Mouse (Mus musculus): ENCODE data around the gene Diablo. TPM values are rescaled to one million over a fixed set of nuclear protein-coding genes. Genes with fewer than 3 reads are reported as not detected.
A peak's percentile ranks its signal among the peaks of the same experiment; 100 is the strongest.

Gene Diablo
- polyA plus RNA-seq (2014; fragmentation: Nextera tagmentation; extraction: Ambion mirVana): 109 and 113 TPM in 2 replicates

- peak; percentile 99 for ATAC-seq (ENCODE audit: insufficient number of reproducible peaks, insufficient read depth, low FRiP score, low read depth)
- Histone ChIP-seq H3K4me3 (ENCODE audit: low read depth, low read length) (peak within 1 kb of the TSS; percentile 78), H3K36me3 (ENCODE audit: control insufficient read depth, insufficient read depth, low read length) (no peaks in the 10 kb centered on the region; the same call in 1 of the 2 replicates), H3K27ac (ENCODE audit: low read length) (no peak within 1 kb of the TSS), H3K4me1 (ENCODE audit: control insufficient read depth, insufficient read depth, low read length) (peaks cover 10% of the 10 kb centered on the region), H3K4me2 (replicated peaks; ENCODE audit: low read depth, low read length) (peak within 1 kb of the TSS; percentile 96), H3K27me3 (ENCODE audit: control insufficient read depth, insufficient read depth, low read length) (no peaks in the 10 kb centered on the region), H3K9ac (replicated peaks; ENCODE audit: low read depth, low read length) (peak within 1 kb of the TSS; percentile 66), H3K9me3 (ENCODE audit: control insufficient read depth, low read depth, low read length) (no peaks in the 10 kb centered on the region)
- WGBS: under 1% methylated on average over 80 of the region's 82 CpGs
Observed at GRCm38 (mm10) chr5:123523692-123524392, at the start of gene Diablo. Gene Diablo, minus strand, starts transcription at chr5:123524176.

GRCm38 (mm10) chr5:123573362-123573761 lies 49.4 kb upstream of the Diablo start:
- ATAC-seq (ENCODE audit: insufficient number of reproducible peaks, insufficient read depth, low FRiP score, low read depth): peak; percentile 47; the same call in 1 of the 2 replicates
- Histone ChIP-seq H3K27ac (ENCODE audit: low read length) (no peak overlapping the region), H3K36me3 (ENCODE audit: control insufficient read depth, insufficient read depth, low read length) (peaks cover 13% of the 10 kb centered on the region), H3K4me1 (ENCODE audit: control insufficient read depth, insufficient read depth, low read length) (0 out of 2 replicates have a peak, but pooled peaks cover 4% of the 10 kb centered on the region), H3K4me3 (ENCODE audit: low read depth, low read length) (peak overlapping the region; percentile 94; the same call in 1 of the 2 replicates), H3K4me2 (replicated peaks; ENCODE audit: low read depth, low read length) (peak overlapping the region; percentile 90), H3K27me3 (ENCODE audit: control insufficient read depth, insufficient read depth, low read length) (no peaks in the 10 kb centered on the region), H3K9ac (replicated peaks; ENCODE audit: low read depth, low read length) (no peak overlapping the region), H3K9me3 (ENCODE audit: control insufficient read depth, low read depth, low read length) (no peaks in the 10 kb centered on the region)
- WGBS: 56% methylated on average over 8 of the region's 8 CpGs

DNA sequence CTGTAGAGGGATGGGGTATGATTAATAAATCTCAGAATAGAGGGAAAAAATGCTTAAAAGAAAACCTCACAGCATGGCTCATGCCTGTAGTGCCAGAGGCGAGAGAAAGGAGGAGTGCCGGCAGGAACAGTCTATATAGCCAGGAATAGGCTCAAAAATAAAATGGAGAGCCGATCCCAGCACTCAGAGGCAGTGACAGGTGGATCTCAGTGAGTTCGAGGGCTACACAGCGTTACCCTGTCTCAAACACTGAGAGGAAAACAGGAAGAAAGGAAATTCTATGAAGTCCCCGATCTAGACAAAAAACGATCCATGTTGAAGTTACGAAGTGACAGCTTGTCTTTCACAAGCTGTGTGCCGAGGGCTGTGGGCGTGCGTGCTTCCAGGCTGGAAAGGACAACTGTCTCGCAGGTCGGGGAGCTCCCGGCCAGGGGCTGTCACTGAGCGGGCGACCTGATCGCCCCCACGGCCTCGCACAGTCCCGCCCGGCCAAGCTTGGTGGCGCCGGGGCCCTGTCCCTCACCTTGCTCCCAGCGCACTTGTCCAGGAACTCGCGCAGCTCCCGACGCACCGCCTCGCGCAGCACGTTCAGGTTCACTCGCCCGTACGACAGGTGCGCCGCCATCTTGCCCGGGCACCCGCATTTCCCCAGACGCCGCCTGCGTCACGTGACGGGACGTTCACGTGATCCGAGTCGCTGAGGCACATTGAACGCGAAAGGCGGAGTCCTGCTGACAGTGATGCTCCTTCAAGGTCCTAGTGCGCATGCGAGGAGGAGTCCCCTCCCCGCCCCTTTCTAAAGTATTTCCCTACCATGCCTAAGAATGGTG lies 48.6 kb upstream of the Diablo start, which contains the start of gene Vps33a:
Gene Vps33a, minus strand, starts transcription at position 682 of the 830 bp plus-strand sequence.
- no peak within 1 kb of the TSS for H3K27ac ChIP-seq (ENCODE audit: low read length)
- H3K4me2 ChIP-seq (replicated peaks; ENCODE audit: low read depth, low read length): peak within 1 kb of the TSS; percentile 90
- no peaks in the 10 kb centered on the region for H3K27me3 ChIP-seq (ENCODE audit: control insufficient read depth, insufficient read depth, low read length)
- ATAC-seq (ENCODE audit: insufficient number of reproducible peaks, insufficient read depth, low FRiP score, low read depth): peak; percentile 92
- H3K4me3 ChIP-seq (ENCODE audit: low read depth, low read length): peak within 1 kb of the TSS; percentile 94
- peaks cover 13% of the 10 kb centered on the region for H3K36me3 ChIP-seq (ENCODE audit: control insufficient read depth, insufficient read depth, low read length)
- peak within 1 kb of the TSS; percentile 71 for H3K9ac ChIP-seq (replicated peaks; ENCODE audit: low read depth, low read length)
- no peaks in the 10 kb centered on the region for H3K9me3 ChIP-seq (ENCODE audit: control insufficient read depth, low read depth, low read length)
- under 1% methylated on average over 54 of the region's 54 CpGs for WGBS
- H3K4me1 ChIP-seq (ENCODE audit: control insufficient read depth, insufficient read depth, low read length): 0 out of 2 replicates have a peak, but pooled peaks cover 4% of the 10 kb centered on the region

GRCm38 (mm10) chr5:123561128-123561527 lies 37.2 kb upstream of the Diablo start:
- no peak for ATAC-seq (ENCODE audit: insufficient number of reproducible peaks, insufficient read depth, low FRiP score, low read depth)
- no peak overlapping the region for H3K27ac ChIP-seq (ENCODE audit: low read length)
- 93% methylated on average over 11 of the region's 11 CpGs for WGBS
- H3K9me3 ChIP-seq (ENCODE audit: control insufficient read depth, low read depth, low read length): no peaks in the 10 kb centered on the region
- H3K4me1 ChIP-seq (ENCODE audit: control insufficient read depth, insufficient read depth, low read length): no peaks in the 10 kb centered on the region
- no peaks in the 10 kb centered on the region for H3K27me3 ChIP-seq (ENCODE audit: control insufficient read depth, insufficient read depth, low read length)
- H3K4me2 ChIP-seq (replicated peaks; ENCODE audit: low read depth, low read length): no peak overlapping the region
- no peak overlapping the region for H3K9ac ChIP-seq (replicated peaks; ENCODE audit: low read depth, low read length)
- no peak overlapping the region for H3K4me3 ChIP-seq (ENCODE audit: low read depth, low read length)
- H3K36me3 ChIP-seq (ENCODE audit: control insufficient read depth, insufficient read depth, low read length): peaks cover 54% of the 10 kb centered on the region

DNA sequence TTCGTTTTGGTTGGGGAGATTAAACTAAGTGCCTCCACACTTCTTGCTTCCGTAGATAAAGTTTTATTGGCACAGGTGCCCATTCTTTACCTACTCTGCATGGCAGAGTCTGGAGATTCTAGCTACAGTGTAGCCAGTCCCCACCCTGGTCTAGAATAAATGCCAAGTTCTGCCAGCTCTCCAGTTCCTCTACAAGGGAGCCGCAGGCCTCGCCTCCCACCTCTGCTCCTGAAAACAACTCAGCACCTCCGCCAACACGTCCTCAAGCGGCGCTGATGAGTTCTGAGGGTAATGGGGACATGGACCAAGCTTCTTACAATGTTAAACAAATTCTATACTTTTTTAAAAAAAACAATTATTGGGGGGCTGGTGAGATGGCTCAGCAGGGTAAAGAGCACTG lies 35.6 kb upstream of the Diablo start:
- Histone ChIP-seq H3K9ac (replicated peaks; ENCODE audit: low read depth, low read length) (no peak overlapping the region), H3K4me2 (replicated peaks; ENCODE audit: low read depth, low read length) (no peak overlapping the region), H3K4me1 (ENCODE audit: control insufficient read depth, insufficient read depth, low read length) (no peaks in the 10 kb centered on the region), H3K4me3 (ENCODE audit: low read depth, low read length) (no peak overlapping the region), H3K27ac (ENCODE audit: low read length) (no peak overlapping the region), H3K27me3 (ENCODE audit: control insufficient read depth, insufficient read depth, low read length) (no peaks in the 10 kb centered on the region), H3K9me3 (ENCODE audit: control insufficient read depth, low read depth, low read length) (no peaks in the 10 kb centered on the region), H3K36me3 (ENCODE audit: control insufficient read depth, insufficient read depth, low read length) (peaks cover 58% of the 10 kb centered on the region)
- ATAC-seq (ENCODE audit: insufficient number of reproducible peaks, insufficient read depth, low FRiP score, low read depth): no peak
- 92% methylated on average over 8 of the region's 8 CpGs for WGBS

GRCm38 (mm10) chr5:123556451-123556850 lies 32.5 kb upstream of the Diablo start:
- WGBS: 74% methylated on average over 2 of the region's 2 CpGs
- H3K9me3 ChIP-seq (ENCODE audit: control insufficient read depth, low read depth, low read length): no peaks in the 10 kb centered on the region
- no peak overlapping the region for H3K27ac ChIP-seq (ENCODE audit: low read length)
- H3K36me3 ChIP-seq (ENCODE audit: control insufficient read depth, insufficient read depth, low read length): peaks cover 34% of the 10 kb centered on the region
- H3K4me3 ChIP-seq (ENCODE audit: low read depth, low read length): no peak overlapping the region
- H3K9ac ChIP-seq (replicated peaks; ENCODE audit: low read depth, low read length): no peak overlapping the region
- ATAC-seq (ENCODE audit: insufficient number of reproducible peaks, insufficient read depth, low FRiP score, low read depth): no peak
- H3K27me3 ChIP-seq (ENCODE audit: control insufficient read depth, insufficient read depth, low read length): no peaks in the 10 kb centered on the region
- H3K4me2 ChIP-seq (replicated peaks; ENCODE audit: low read depth, low read length): no peak overlapping the region
- H3K4me1 ChIP-seq (ENCODE audit: control insufficient read depth, insufficient read depth, low read length): no peaks in the 10 kb centered on the region

DNA sequence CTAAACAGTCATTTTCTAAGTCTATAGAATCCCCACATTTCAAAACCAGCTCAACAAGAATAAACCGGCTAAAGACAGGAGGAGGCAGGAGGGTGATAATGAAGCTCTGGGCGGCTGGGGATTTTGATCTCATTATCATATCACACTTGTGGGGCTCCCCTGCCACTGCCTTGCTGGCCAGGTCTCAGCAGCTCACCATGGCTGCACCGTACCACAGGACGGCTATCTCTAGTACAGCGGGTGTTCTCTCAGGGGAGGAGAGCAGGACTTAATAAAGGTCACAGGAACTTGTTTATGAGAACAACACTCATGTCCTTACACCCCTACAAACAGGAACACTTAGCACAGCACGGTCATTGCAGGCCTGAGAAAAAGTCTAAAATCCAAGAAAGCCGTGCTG lies 31.7 kb upstream of the Diablo start:
- Histone ChIP-seq H3K9me3 (ENCODE audit: control insufficient read depth, low read depth, low read length) (no peaks in the 10 kb centered on the region), H3K4me3 (ENCODE audit: low read depth, low read length) (no peak overlapping the region), H3K9ac (replicated peaks; ENCODE audit: low read depth, low read length) (no peak overlapping the region), H3K4me1 (ENCODE audit: control insufficient read depth, insufficient read depth, low read length) (no peaks in the 10 kb centered on the region), H3K27me3 (ENCODE audit: control insufficient read depth, insufficient read depth, low read length) (no peaks in the 10 kb centered on the region), H3K27ac (ENCODE audit: low read length) (no peak overlapping the region), H3K4me2 (replicated peaks; ENCODE audit: low read depth, low read length) (no peak overlapping the region), H3K36me3 (ENCODE audit: control insufficient read depth, insufficient read depth, low read length) (peaks cover 33% of the 10 kb centered on the region)
- WGBS: 87% methylated on average over 7 of the region's 7 CpGs
- ATAC-seq (ENCODE audit: insufficient number of reproducible peaks, insufficient read depth, low FRiP score, low read depth): no peak

- peaks cover 27% of the 10 kb centered on the region for H3K36me3 ChIP-seq (ENCODE audit: control insufficient read depth, insufficient read depth, low read length)
Observed at GRCm38 (mm10) chr5:123533801-123534200, 9.8 kb upstream of the Diablo start.

More at GRCm38 (mm10) chr5:123533801-123534200, 9.8 kb upstream of the Diablo start:
- Histone ChIP-seq H3K4me3 (ENCODE audit: low read depth, low read length) (no peak overlapping the region), H3K27ac (ENCODE audit: low read length) (no peak overlapping the region), H3K9ac (replicated peaks; ENCODE audit: low read depth, low read length) (no peak overlapping the region), H3K9me3 (ENCODE audit: control insufficient read depth, low read depth, low read length) (no peaks in the 10 kb centered on the region), H3K4me2 (replicated peaks; ENCODE audit: low read depth, low read length) (no peak overlapping the region), H3K27me3 (ENCODE audit: control insufficient read depth, insufficient read depth, low read length) (no peaks in the 10 kb centered on the region), H3K4me1 (ENCODE audit: control insufficient read depth, insufficient read depth, low read length) (no peaks in the 10 kb centered on the region)
- WGBS: 90% methylated on average over 10 of the region's 10 CpGs
- no peak for ATAC-seq (ENCODE audit: insufficient number of reproducible peaks, insufficient read depth, low FRiP score, low read depth)

Measured in stomach, embryonic 14.5 days (tissue).